Mouse (Mus musculus): Measurements from ENCODE around the gene Oprm1.

Gene Oprm1

DNA sequence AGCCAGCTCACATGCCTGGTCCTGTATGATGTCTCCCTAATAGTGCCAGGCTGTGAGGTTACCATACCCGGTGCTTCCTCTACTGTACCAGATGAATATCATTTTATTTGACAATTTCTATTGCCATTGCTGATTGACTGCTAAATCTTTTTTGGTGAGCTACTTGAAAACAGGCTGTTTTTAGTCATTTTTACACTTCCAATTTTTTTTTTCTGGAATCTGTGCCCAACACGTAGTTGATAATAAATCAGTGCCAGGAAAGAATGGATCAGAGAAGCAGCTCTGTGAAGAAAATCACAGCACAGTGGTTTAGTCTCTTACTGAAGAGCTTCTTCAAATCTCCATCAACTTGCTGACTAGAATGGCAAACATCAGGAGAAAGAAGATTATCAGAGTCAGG is 168.4 kb downstream of the Oprm1 start:
- no peak for DNase-seq (ENCODE audit: low read depth, low spot score)
- Histone ChIP-seq H3K27me3 (ENCODE audit: control insufficient read depth, insufficient read depth, low read length, poor library complexity, severe bottlenecking) (no peaks in the 10 kb centered on the region), H3K36me3 (ENCODE audit: control insufficient read depth, insufficient read depth, low read length, poor library complexity, severe bottlenecking) (no peaks in the 10 kb centered on the region)

DNA sequence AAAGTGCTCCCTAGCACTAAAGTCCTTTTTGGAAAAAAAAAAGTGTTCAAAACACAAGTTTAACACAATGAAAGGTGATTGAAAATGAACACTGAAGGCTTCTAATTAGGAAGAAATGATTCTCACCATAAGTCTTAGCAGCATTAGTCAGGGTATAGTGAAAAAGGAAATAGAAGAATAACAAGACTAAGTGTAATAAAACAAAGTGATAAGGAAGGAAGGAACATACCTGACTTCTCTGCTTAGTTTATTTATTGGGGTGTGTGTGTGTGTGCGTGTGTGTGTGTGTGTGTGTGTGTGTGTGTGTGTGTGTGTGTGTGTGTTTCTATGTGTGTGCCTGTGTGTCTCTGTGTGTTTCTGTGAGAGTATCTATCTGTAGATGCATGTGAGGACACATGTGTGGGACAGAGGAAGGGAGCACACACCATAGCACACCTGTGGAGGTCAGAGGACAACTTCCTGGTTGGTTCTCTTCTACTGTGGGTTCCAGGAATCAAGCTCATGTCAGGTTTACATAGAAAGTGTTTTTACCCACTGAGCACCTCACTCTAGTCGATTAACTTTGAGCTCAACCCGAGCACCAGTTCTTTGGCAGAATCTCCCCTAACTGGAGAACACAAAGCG is 169.4 kb downstream of the Oprm1 start:
- no peak for DNase-seq (ENCODE audit: low read depth, low spot score)
- no peaks in the 10 kb centered on the region for H3K27me3 ChIP-seq (ENCODE audit: control insufficient read depth, insufficient read depth, low read length, poor library complexity, severe bottlenecking)

DNA sequence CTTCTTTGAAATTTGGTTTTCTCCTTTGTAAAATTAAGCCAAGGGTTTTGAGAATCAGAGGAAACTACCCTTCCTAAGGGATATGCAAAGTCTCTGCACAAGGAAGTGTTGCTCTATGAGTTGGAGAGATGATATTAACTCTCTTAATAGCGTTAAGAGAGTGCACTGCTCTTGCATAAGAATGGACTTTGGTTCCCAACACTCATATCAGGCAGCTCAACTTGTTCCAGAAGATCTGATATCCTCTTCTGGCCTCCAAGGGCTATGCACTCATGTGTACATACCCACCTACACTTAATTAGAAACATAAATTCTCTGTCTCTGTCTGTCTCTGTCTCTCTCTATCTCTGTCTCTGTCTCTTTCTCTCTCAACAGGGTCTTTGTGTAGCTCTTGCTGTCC is 170.6 kb downstream of the Oprm1 start:
- Histone ChIP-seq H3K36me3 (ENCODE audit: control insufficient read depth, insufficient read depth, low read length, poor library complexity, severe bottlenecking) (no peaks in the 10 kb centered on the region), H3K27me3 (ENCODE audit: control insufficient read depth, insufficient read depth, low read length, poor library complexity, severe bottlenecking) (no peaks in the 10 kb centered on the region)
- no peak for DNase-seq (ENCODE audit: low read depth, low spot score)

More for the DNA sequence above, 169.4 kb downstream of the Oprm1 start:
- H3K36me3 ChIP-seq (ENCODE audit: control insufficient read depth, insufficient read depth, low read length, poor library complexity, severe bottlenecking): no peaks in the 10 kb centered on the region

DNA sequence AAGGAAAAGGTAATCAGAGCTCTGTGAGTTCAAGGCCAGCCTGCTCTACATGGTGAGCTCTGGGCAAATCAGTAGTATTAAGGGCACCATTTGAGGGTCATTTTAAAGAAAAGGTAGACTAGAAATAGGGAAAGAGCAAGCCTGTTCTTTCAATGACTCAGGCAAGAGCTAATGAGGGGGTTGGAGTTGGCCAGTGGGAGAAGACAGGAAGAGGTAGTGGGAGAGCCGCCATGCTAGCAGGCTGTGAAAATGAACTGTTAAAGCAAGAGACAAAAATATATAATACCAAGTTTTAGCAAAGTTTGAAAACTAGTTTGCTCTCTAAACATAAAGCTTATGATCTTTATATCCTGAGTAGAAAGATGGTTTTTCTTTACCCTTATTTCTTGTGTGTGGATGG is 172.1 kb downstream of the Oprm1 start:
- H3K36me3 ChIP-seq (ENCODE audit: control insufficient read depth, insufficient read depth, low read length, poor library complexity, severe bottlenecking): no peaks in the 10 kb centered on the region
- DNase-seq (ENCODE audit: low read depth, low spot score): no peak
- no peaks in the 10 kb centered on the region for H3K27me3 ChIP-seq (ENCODE audit: control insufficient read depth, insufficient read depth, low read length, poor library complexity, severe bottlenecking)

DNA sequence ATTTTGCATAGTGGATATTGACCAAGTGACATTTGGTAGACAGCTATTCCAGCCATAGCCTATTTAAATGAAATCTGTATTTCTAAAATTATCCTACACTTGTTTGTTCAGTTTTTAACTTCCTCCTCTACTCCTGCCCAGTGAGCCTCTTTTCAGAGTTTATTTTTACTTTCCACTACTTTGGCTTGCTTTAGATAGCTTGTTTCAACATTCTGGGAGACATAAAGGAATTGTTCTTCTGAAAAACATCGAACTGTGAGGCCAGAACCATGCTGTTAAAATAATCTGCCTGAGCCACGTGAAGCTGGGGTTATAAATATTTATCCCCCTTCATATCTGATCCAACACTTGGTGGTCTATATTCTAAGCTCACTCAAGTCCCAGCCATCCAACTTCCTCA is 172.6 kb downstream of the Oprm1 start:
- Histone ChIP-seq H3K36me3 (ENCODE audit: control insufficient read depth, insufficient read depth, low read length, poor library complexity, severe bottlenecking) (no peaks in the 10 kb centered on the region), H3K27me3 (ENCODE audit: control insufficient read depth, insufficient read depth, low read length, poor library complexity, severe bottlenecking) (no peaks in the 10 kb centered on the region)
- DNase-seq (ENCODE audit: low read depth, low spot score): no peak

DNA sequence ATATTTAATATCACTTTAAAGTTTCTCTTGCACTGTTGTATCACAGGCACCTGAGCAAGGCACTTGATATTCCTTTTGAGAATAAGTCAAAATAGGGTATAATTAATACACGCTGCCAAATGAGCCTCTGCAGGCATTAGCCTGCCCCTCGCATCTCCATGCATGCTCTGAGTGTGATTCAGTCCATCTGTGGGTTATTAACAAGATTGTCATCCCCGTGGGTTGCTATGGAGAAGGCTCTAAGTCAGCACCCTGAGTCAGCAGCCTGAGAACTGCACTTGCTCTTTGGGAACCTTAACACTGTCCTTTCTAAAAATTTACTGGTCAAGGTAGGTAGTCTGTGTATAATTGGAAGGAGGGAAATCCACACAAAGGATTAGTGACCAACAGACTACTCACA is 176.5 kb downstream of the Oprm1 start:
- DNase-seq (ENCODE audit: low read depth, low spot score): no peak
- Histone ChIP-seq H3K36me3 (ENCODE audit: control insufficient read depth, insufficient read depth, low read length, poor library complexity, severe bottlenecking) (no peaks in the 10 kb centered on the region), H3K27me3 (ENCODE audit: control insufficient read depth, insufficient read depth, low read length, poor library complexity, severe bottlenecking) (no peaks in the 10 kb centered on the region)

DNA sequence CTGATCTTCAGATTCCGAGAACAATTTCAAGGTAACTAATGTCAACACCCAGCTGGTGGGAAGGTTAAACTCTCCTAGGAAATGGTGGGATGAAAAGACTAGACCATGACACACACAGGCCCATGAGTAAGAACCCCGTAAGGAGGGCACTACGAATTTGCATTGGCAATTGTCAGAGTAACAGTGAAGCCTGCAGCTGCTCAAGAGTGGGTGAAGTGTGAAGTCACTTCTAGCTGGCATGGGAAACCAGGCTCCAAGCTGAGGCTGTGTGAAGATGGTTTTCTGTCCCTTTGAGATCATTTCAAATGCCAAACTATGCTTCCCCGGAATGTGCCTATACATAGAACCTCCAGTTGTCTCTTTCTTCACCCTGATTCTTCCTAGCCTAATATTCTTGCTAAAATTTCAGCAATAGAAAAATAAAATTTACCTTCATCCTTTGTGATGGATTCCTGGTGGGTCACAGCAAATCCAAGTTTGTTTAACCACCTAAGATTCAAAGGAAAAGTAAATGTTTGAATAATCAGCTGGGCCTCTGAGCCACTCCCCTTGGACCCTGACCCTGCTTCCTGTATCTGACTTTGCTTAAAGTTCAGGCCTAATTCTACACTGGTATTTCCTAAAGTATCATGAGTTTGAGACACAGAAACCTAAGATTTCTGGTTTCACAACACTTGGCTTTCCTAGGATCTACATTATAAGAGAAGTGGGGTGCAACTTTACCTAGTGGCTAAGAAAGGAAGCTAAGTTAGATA is 178.5 kb downstream of the Oprm1 start:
- Histone ChIP-seq H3K27me3 (ENCODE audit: control insufficient read depth, insufficient read depth, low read length, poor library complexity, severe bottlenecking) (no peaks in the 10 kb centered on the region), H3K36me3 (ENCODE audit: control insufficient read depth, insufficient read depth, low read length, poor library complexity, severe bottlenecking) (no peaks in the 10 kb centered on the region)
- no peak for DNase-seq (ENCODE audit: low read depth, low spot score)

DNA sequence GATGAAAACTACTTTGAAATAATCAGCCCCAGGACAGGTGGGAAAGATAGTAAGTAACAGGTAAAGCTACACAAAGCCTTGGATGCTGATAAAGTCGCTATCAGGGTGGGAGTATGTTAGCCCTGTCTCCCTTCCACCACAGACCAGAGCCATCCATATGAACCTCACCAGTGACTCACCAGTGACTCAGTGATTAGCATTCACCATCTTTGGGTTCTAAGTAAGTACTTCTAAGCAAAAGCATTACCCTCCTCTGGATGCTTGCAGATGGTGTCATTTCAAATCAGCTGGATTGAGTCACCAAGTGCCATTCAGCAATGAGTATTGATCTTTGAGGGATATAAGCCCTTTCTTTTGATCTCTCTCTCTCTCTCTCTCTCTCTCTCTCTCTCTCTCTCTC is 194.8 kb downstream of the Oprm1 start:
- Histone ChIP-seq H3K27me3 (ENCODE audit: control insufficient read depth, insufficient read depth, low read length, poor library complexity, severe bottlenecking) (no peaks in the 10 kb centered on the region), H3K36me3 (ENCODE audit: control insufficient read depth, insufficient read depth, low read length, poor library complexity, severe bottlenecking) (peaks cover 3% of the 10 kb centered on the region; the same call in 1 of the 2 replicates)
- no peak for DNase-seq (ENCODE audit: low read depth, low spot score)

DNA sequence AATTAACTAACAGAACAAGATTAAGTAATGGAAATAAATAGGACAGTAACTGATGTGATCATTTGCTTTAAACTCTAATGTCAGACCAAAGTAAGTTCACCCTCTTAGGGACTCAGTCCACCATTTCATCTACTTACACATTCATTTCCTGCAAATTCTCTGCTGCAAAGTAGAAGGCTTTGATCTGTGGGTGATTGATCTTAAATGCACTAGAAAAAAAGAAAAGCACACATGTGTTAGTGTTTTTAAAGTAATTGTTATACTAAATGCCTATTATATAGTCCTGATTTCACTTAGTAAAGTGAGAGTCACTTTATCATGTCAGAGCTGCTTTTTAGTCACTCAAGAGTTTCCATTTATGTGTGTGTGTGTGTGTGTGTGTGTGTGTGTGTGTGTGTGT is 196.2 kb downstream of the Oprm1 start:
- H3K36me3 ChIP-seq (ENCODE audit: control insufficient read depth, insufficient read depth, low read length, poor library complexity, severe bottlenecking): peaks cover 3% of the 10 kb centered on the region; the same call in 1 of the 2 replicates
- no peak for DNase-seq (ENCODE audit: low read depth, low spot score)
- H3K27me3 ChIP-seq (ENCODE audit: control insufficient read depth, insufficient read depth, low read length, poor library complexity, severe bottlenecking): no peaks in the 10 kb centered on the region

DNA sequence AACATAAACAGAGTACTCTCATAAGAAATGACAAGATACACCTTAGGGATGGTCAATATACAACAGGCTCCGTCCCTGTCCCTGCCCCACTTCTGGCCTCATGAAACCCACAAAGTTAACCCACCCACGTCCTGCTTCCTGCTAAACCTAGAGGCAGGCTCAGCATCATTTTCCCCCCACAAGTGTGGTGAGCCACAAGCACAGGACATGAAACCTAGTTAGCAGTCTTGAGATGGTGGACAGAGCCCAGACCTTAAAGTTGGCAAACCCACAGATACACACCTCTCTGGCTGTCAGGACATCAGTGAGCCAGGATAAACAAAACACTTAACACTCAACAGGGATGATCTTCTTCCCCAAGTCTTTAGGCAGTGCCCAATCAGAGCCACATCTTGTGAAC is 198.1 kb downstream of the Oprm1 start:
- DNase-seq (ENCODE audit: low read depth, low spot score): no peak
- H3K36me3 ChIP-seq (ENCODE audit: control insufficient read depth, insufficient read depth, low read length, poor library complexity, severe bottlenecking): peaks cover 3% of the 10 kb centered on the region; the same call in 1 of the 2 replicates
- H3K27me3 ChIP-seq (ENCODE audit: control insufficient read depth, insufficient read depth, low read length, poor library complexity, severe bottlenecking): no peaks in the 10 kb centered on the region

DNA sequence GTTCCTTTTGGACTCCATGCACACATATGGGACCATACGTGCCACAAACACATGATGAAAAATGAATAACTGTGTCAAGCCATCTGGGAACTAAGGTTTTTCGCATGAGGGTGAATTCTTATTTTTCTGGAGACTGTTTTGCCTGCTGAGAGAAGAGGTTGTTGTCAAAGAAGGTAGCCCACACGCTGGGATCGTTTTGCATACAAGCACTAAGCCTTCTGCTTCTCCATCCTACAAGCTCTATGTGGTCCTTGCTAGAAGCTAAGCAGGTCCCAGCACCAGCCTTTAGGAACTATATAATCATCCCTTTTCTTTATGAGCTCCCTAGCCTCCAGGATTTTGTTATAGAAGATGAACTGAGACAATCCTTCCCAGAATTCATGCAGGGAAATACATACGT is 200.5 kb downstream of the Oprm1 start:
- H3K27me3 ChIP-seq (ENCODE audit: control insufficient read depth, insufficient read depth, low read length, poor library complexity, severe bottlenecking): no peaks in the 10 kb centered on the region
- H3K36me3 ChIP-seq (ENCODE audit: control insufficient read depth, insufficient read depth, low read length, poor library complexity, severe bottlenecking): peaks cover 3% of the 10 kb centered on the region; the same call in 1 of the 2 replicates
- DNase-seq (ENCODE audit: low read depth, low spot score): no peak

DNA sequence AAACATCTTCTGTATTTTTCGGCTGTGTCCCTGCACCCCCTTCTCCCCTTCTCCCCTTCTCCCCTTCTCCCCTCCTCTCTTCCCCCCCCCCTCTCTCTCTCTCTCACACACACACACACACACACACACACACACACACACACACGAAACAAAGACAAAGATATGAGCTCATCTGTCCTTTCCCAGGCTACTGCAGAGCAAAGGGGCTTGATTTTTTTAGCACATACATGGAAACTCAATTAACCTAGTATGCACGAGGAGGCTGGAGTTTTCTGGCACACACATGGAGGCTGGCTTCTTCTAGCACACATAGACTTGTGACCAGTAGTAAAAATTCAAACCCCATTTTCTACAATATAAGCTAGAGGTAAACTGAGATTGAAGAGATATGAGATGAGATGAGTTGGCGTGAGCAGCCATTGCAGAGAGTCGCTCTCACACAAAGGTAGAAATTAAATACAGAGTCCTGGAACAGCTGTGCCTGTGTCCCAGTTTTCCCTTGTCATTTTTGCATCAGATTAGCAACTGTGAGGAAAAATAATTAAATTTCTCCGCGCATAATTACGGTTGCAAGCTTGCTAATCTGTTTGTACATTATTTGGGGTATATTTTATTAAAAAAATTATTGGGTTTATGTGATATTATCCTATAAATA is 209.4 kb downstream of the Oprm1 start:
- DNase-seq (ENCODE audit: low read depth, low spot score): no peak
- Histone ChIP-seq H3K36me3 (ENCODE audit: control insufficient read depth, insufficient read depth, low read length, poor library complexity, severe bottlenecking) (no peaks in the 10 kb centered on the region), H3K27me3 (ENCODE audit: control insufficient read depth, insufficient read depth, low read length, poor library complexity, severe bottlenecking) (no peaks in the 10 kb centered on the region)

DNA sequence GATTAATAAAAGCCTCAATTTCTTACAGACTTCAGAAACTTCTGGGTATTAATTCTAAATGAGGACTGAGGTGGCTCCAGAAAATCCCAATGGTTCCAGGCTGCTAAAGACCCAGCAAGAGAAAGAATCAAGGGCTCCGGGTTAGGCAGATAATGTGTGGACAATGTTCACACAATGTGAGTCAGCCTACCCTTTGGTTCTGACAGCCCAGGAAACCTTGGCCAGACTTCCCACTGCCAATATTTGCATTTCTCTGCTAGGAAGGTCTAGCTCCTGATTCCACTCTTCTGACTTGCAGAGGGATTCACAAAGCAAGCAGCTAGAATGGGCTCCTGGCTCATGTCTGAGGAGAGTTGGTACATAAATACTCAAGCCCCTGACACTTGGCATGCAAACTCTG is 210.0 kb downstream of the Oprm1 start:
- no peak for DNase-seq (ENCODE audit: low read depth, low spot score)
- no peaks in the 10 kb centered on the region for H3K36me3 ChIP-seq (ENCODE audit: control insufficient read depth, insufficient read depth, low read length, poor library complexity, severe bottlenecking)
- H3K27me3 ChIP-seq (ENCODE audit: control insufficient read depth, insufficient read depth, low read length, poor library complexity, severe bottlenecking): no peaks in the 10 kb centered on the region

DNA sequence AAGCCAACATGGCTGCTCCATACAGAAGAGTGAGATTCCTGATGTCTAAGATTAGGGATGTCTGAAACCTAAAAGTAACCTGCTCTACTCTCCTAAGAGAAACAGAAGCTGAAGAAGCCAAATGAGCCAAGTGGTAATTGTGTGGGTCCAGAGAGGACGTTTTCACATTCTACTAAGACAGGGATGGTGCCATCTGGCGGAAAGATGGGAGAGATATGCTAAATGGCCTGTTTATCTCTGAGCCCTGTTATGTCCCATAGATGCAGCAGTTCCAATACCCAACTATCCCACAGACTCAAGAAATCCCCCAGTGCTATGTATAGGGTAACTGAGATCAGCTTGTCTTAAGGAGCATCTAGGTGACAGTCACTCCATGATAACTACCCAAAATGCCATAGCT is 219.5 kb downstream of the Oprm1 start:
- H3K27me3 ChIP-seq (ENCODE audit: control insufficient read depth, insufficient read depth, low read length, poor library complexity, severe bottlenecking): no peaks in the 10 kb centered on the region
- DNase-seq (ENCODE audit: low read depth, low spot score): no peak
- H3K36me3 ChIP-seq (ENCODE audit: control insufficient read depth, insufficient read depth, low read length, poor library complexity, severe bottlenecking): no peaks in the 10 kb centered on the region

DNA sequence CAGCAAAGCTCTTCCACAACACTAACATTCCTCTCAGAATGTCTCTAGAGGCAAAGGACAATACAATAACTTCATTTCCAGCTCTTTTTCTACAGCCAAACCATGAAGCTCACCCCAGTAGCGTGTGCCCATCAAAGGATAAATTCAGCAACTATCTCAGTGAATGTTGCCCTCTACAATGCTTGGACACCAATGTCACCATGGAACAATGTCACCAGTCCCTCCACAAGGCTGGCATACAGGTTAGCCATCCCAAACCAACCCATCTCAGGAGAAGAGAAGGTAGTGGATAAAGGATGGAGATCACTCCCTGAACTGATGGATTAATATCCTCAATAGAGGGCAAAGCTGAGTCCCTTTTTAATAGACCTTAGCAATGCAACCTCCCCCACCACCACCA is 220.4 kb downstream of the Oprm1 start:
- no peak for DNase-seq (ENCODE audit: low read depth, low spot score)
- H3K27me3 ChIP-seq (ENCODE audit: control insufficient read depth, insufficient read depth, low read length, poor library complexity, severe bottlenecking): no peaks in the 10 kb centered on the region
- no peaks in the 10 kb centered on the region for H3K36me3 ChIP-seq (ENCODE audit: control insufficient read depth, insufficient read depth, low read length, poor library complexity, severe bottlenecking)

All from splenic B cell, adult 2 months (primary cell).